Mouse (Mus musculus) liver, adult 2 months (tissue): ENCODE results near the gene Gm20662.

Source experiments
- CTCF ChIP-seq: fragments of 200-500 bp; IDR thresholded peaks from 2 replicates; pipeline ENCODE4 v1.5.1; 2011; ENCODE audit warnings: low read depth, low read length, control low read depth
- POLR2A ChIP-seq: fragments of 200-500 bp; IDR thresholded peaks from 2 replicates; pipeline ENCODE4 v1.6.1; 2011; ENCODE audit warnings: low read length, control low read depth; ENCODE audit not compliant: insufficient read depth; ENCODE audit errors: extremely low read depth

DNA sequence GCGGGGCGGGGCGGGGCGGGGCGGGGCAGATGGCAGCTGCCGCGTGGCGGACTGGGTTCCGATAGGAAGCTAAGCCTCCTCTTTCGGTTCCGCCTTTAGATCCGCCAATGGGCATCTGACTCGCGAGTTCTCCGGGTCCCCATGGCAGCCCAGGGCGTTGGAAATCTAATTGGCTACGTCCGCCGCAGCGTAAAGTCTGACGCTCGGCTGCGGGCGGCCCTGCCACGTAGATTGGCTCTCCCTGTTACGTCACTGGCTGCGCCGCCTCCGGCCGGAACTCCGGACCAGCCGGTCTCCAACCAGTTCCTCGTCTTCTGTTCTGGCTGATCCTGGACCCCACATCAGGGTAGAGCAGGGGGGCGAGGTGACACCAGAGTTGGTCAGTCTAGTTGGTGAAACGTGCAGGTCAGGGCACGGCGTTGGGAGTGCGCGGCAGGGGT is 52.9 kb downstream of the Gm20662 start, which contains the start of gene Gmppb:
- TF ChIP-seq POLR2A = peak; percentile 79
- TF ChIP-seq CTCF = no peak
